Mouse (Mus musculus): ENCODE measurements around the gene Smyd2. TPM values are rescaled to one million over a fixed set of nuclear protein-coding genes. Genes with fewer than 3 reads are reported as not detected.

Smyd2 gene
- polyA plus RNA-seq, 1 experiment from 2014 or later = 59.0 TPM

DNA sequence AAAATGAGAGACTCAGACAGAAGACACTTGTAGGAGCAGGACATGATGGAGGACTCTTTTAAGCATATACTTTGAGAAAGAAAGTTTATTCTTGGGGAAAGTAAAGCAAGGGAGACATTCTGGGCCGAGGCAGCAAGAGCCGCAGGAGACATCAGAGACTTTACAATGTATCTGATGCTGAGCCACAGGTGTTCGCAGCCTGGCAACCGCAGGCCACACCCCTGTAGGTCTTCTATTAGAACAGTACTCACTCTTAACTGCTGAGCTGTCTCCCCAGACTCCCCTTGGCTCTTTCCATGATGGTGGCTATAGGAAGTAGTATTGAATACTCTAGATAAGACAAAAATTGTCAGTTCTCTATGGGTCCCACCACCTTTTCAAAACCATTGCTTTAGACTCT is 7.7 kb upstream of the Smyd2 start:
- H3K36me3 ChIP-seq (replicated peaks) = no peaks in the 10 kb centered on the region
- 71% methylated on average over 4 of the region's 4 CpGs for WGBS
- H3K27ac ChIP-seq = no peak overlapping the region
- no peak for DNase-seq (ENCODE audit: extremely low spot score, low spot score)
- no peak overlapping the region for H3K4me3 ChIP-seq
- H3K9me3 ChIP-seq = no peaks in the 10 kb centered on the region
- H3K4me1 ChIP-seq = peaks cover 32% of the 10 kb centered on the region
- H3K27me3 ChIP-seq (ENCODE audit: poor library complexity, severe bottlenecking) = peaks cover 23% of the 10 kb centered on the region

DNA sequence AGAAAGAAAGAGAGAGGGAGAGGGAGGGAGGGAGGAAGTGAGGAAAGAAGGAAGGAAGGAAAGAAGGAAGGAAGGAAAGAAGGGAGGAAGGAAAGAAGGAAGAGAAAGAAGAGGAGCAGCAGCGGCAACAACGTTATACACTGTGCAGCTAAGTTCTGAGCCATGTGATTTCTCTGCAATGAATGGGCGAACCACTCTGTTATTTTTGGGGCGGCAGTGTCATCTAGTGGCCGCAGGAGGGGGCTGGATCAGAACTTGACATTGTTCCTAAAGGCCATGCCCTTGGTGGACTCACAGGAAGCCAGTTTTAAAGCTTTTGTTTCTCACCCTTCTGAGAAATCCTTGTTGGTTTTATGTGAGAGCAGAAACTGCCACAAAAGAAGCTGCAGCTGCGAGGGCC is 5.5 kb upstream of the Smyd2 start:
- H3K4me3 ChIP-seq = no peak overlapping the region
- H3K36me3 ChIP-seq (replicated peaks) = no peaks in the 10 kb centered on the region
- 13% methylated on average over 6 of the region's 6 CpGs for WGBS
- no peaks in the 10 kb centered on the region for H3K9me3 ChIP-seq
- peak overlapping the region; percentile 66; the same call in 1 of the 2 replicates for H3K27ac ChIP-seq
- peak; percentile 61 for DNase-seq (ENCODE audit: extremely low spot score, low spot score)
- H3K4me1 ChIP-seq = peaks cover 25% of the 10 kb centered on the region
- H3K27me3 ChIP-seq (ENCODE audit: poor library complexity, severe bottlenecking) = peaks cover 45% of the 10 kb centered on the region

DNA sequence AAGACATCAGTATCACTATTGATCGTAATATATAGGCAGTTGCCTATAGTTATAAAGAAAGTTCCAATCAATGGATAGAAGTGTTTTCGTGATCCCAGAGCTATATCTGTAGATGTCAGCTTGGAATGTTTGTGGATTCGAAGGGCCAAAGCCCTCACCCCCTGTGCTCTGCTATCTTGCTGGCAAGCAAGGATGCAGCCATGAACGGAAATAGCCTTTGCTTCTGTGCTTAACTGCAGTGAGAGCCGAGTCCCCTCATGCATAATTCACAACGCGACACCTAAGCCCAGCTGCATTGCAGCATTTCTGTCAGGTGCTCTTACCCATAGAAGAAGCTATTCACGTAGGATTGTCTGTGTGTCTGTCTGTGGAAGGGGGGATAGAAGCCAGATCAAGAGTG is 4.1 kb upstream of the Smyd2 start:
- 76% methylated on average over 8 of the region's 8 CpGs for WGBS
- Histone ChIP-seq H3K9me3 (no peaks in the 10 kb centered on the region), H3K27me3 (ENCODE audit: poor library complexity, severe bottlenecking) (peaks cover 49% of the 10 kb centered on the region), H3K36me3 (replicated peaks) (no peaks in the 10 kb centered on the region), H3K4me1 (peaks cover 32% of the 10 kb centered on the region), H3K27ac (no peak overlapping the region), H3K4me3 (no peak overlapping the region)
- no peak for DNase-seq (ENCODE audit: extremely low spot score, low spot score)

DNA sequence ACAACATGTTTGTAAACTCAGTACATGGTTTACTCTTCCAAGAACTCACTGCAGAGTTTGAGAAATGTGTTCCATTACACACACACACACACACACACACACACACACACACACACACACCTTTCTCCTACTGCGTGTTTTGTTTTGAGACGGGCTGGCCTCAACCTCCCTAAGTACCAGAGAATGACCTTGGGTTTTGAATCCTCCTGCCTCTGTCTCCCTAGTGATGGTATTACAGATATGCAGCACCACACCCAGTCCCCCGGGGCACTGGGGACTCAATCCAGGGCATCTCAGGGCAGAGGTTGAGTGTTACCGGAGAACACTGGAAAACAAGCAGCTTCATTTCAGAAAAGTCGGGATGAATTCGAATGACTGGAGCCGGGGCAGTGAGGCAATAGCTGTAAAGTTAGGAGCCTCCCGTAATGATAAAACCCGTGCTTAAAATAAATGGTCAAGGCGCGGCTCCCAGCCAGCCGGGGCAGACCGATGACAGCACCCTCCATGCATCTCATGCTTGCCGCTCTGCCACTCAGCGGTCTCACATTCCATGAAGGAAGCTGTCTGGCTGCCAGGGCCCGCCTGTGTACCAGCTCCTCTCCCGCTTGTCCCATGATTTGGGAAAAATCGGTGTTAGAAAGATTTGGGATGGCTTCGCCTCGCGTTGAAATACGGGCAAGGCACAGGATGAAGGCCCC is 1.9 kb upstream of the Smyd2 start:
- H3K36me3 ChIP-seq (replicated peaks) = no peaks in the 10 kb centered on the region
- H3K27me3 ChIP-seq (ENCODE audit: poor library complexity, severe bottlenecking) = peaks cover 64% of the 10 kb centered on the region
- H3K4me1 ChIP-seq = peaks cover 46% of the 10 kb centered on the region
- no peak for DNase-seq (ENCODE audit: extremely low spot score, low spot score)
- WGBS = 79% methylated on average over 22 of the region's 22 CpGs
- no peak overlapping the region for H3K27ac ChIP-seq
- H3K4me3 ChIP-seq = no peak overlapping the region
- H3K9me3 ChIP-seq = no peaks in the 10 kb centered on the region

DNA sequence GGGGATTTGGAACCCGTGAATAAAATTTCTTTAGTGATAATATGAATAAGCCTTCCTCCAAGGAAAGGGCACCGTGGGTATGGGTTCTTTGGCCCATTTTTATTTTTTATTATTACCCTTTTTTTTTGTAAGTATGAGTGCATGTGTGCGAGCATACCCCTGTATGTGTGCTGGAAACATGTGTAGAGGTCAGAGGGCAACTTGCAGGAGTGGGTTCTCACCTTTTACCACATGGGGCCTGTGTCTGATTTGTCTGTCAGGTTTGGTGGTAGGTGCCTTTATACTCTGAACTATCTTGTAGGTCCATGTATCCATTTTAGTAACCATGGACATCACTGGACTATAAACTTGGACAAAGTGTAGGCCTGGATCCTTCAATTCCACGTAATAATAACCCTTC is 994 bp upstream of the Smyd2 start:
- DNase-seq (ENCODE audit: extremely low spot score, low spot score) = no peak
- Histone ChIP-seq H3K9me3 (no peaks in the 10 kb centered on the region), H3K4me3 (no peak overlapping the region), H3K36me3 (replicated peaks) (no peaks in the 10 kb centered on the region), H3K27me3 (ENCODE audit: poor library complexity, severe bottlenecking) (peaks cover 72% of the 10 kb centered on the region), H3K4me1 (peaks cover 54% of the 10 kb centered on the region), H3K27ac (no peak overlapping the region)
- WGBS = 71% methylated on average over 4 of the region's 4 CpGs

DNA sequence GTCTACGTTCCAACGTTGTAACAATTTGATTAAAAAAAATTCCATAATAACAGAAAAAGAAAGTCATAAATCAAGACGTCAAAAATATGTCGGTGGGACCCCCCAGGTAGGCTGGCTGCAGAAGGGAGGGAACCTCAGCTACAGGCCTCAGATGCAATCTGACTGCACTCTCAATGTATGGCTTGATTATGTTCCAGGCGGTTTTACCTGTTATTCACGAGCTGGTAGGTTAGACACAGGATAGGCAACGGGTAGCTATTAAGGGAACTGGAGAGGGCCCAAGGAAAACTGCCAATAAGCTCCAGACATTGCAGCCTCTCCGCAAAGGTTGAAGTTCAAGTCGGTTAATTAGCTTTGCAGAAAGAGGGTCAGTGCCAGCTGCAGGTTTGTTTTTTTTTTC is 558 bp upstream of the Smyd2 start:
- Histone ChIP-seq H3K27ac (peak overlapping the region; percentile 93; the same call in 1 of the 2 replicates), H3K36me3 (replicated peaks) (no peaks in the 10 kb centered on the region), H3K9me3 (no peaks in the 10 kb centered on the region), H3K4me1 (peaks cover 54% of the 10 kb centered on the region), H3K27me3 (ENCODE audit: poor library complexity, severe bottlenecking) (peaks cover 77% of the 10 kb centered on the region), H3K4me3 (peak overlapping the region; percentile 89)
- no peak for DNase-seq (ENCODE audit: extremely low spot score, low spot score)
- 18% methylated on average over 9 of the region's 9 CpGs for WGBS

DNA sequence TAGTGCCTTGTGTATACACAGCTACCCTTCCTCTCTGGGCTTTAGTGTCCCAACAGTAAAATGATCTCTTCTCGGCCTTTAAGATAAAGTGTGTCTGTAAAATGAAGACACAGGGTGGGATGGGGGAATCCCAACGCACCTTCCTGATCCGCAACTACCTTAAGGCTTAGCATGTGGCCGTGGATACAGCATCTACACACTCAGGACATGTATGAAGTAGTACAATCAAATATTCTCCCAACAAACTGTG is 670 bp downstream of the Smyd2 start:
- peaks cover 58% of the 10 kb centered on the region for H3K4me1 ChIP-seq
- DNase-seq (ENCODE audit: extremely low spot score, low spot score) = no peak
- H3K27ac ChIP-seq = peak overlapping the region; percentile 93
- peaks cover 84% of the 10 kb centered on the region for H3K27me3 ChIP-seq (ENCODE audit: poor library complexity, severe bottlenecking)
- peak overlapping the region; percentile 89 for H3K4me3 ChIP-seq
- H3K36me3 ChIP-seq (replicated peaks) = no peaks in the 10 kb centered on the region
- H3K9me3 ChIP-seq = no peaks in the 10 kb centered on the region
- 6% methylated on average over 4 of the region's 4 CpGs for WGBS

DNA sequence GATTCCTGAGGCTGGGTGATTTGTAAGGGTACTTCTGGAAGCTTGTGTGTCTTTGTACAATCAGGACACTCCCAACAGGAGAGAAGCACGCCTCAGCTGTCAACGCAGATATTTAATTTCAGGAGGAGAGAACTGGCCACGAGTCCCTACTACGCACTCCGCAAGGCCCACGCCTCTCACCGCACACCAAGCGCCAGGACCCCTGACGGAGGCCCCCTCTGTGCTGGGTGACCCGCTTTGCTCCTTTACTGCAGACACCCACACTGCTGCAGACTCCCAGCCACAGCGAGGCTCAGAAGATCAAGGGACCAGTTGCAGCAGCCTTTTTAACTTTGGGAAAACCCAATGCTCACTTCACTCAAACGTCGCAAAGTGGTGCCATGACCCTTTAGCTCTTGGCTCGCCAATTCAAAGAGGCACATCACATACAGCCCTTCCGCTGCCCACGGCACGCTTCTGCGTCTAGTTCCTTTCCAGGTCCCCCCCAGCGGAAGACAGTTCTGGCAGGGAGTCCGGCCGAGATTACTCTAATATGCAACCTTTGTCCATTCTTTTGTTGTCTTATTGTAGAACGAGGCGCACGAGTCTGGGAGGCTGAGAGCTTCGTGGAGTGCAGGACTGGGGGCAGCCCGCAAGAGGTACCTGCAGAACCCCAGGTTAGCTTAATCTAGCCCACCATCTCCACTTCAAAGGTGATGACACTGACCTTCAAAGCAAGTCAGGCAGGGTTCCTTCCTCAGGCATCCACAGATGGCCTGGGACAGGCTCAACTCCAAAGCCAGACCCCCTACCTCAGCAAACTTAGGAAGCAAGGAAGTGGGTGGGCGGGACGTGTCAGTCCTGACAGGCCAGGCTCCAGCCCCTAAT is 1.2 kb downstream of the Smyd2 start:
- H3K4me3 ChIP-seq = peak overlapping the region; percentile 89
- peaks cover 64% of the 10 kb centered on the region for H3K4me1 ChIP-seq
- no peaks in the 10 kb centered on the region for H3K9me3 ChIP-seq
- DNase-seq (ENCODE audit: extremely low spot score, low spot score) = no peak
- peaks cover 83% of the 10 kb centered on the region for H3K27me3 ChIP-seq (ENCODE audit: poor library complexity, severe bottlenecking)
- WGBS = 55% methylated on average over 28 of the region's 28 CpGs
- H3K36me3 ChIP-seq (replicated peaks) = no peaks in the 10 kb centered on the region
- peak overlapping the region; percentile 93; the same call in 1 of the 2 replicates for H3K27ac ChIP-seq

DNA sequence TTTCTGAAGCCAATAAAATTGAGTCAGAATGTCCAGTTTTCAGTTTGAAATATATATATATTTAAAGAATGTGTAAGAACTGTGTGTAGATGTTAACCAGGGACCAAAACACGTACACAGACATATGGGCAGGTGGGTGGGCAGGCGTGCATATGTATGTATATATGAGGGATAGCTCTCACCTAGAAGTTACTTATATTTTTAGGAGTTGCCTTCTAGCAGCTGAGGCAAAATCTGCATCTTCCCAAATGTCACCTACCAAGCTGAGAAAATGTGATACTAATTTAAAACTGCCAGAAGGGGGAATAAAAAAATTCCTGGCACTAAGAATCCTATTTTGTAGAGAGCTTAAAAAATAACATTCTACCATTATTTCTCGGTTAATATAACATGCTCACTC is 2.4 kb downstream of the Smyd2 start:
- Histone ChIP-seq H3K27ac (no peak overlapping the region), H3K36me3 (replicated peaks) (no peaks in the 10 kb centered on the region), H3K4me3 (no peak overlapping the region), H3K4me1 (peaks cover 74% of the 10 kb centered on the region), H3K9me3 (no peaks in the 10 kb centered on the region), H3K27me3 (ENCODE audit: poor library complexity, severe bottlenecking) (peaks cover 82% of the 10 kb centered on the region)
- WGBS = 86% methylated on average over 3 of the region's 3 CpGs
- no peak for DNase-seq (ENCODE audit: extremely low spot score, low spot score)

DNA sequence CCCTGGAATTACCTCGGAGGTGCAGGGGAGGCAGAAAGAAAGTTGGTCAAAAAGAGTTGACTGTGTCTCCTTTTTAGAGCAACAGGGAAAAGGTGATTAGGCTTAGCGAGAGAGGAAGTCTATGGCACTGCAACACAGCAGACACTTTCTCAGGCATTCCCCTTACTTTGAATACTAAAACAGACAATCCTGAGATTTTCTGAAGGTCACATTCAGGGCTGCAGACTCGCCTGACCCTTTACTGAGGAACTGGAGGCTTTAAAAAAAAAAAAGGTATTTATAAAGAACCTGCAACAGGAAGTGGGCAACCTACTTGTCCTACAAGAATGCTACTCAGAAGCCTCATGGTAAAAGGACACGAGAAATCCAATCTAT is 5.0 kb downstream of the Smyd2 start:
- peaks cover 80% of the 10 kb centered on the region for H3K4me1 ChIP-seq
- H3K27ac ChIP-seq = no peak overlapping the region
- H3K9me3 ChIP-seq = no peaks in the 10 kb centered on the region
- peaks cover 10% of the 10 kb centered on the region for H3K36me3 ChIP-seq (replicated peaks)
- peaks cover 72% of the 10 kb centered on the region for H3K27me3 ChIP-seq (ENCODE audit: poor library complexity, severe bottlenecking)
- no peak overlapping the region for H3K4me3 ChIP-seq
- WGBS = 42% methylated on average over 4 of the region's 4 CpGs
- DNase-seq (ENCODE audit: extremely low spot score, low spot score) = no peak

DNA sequence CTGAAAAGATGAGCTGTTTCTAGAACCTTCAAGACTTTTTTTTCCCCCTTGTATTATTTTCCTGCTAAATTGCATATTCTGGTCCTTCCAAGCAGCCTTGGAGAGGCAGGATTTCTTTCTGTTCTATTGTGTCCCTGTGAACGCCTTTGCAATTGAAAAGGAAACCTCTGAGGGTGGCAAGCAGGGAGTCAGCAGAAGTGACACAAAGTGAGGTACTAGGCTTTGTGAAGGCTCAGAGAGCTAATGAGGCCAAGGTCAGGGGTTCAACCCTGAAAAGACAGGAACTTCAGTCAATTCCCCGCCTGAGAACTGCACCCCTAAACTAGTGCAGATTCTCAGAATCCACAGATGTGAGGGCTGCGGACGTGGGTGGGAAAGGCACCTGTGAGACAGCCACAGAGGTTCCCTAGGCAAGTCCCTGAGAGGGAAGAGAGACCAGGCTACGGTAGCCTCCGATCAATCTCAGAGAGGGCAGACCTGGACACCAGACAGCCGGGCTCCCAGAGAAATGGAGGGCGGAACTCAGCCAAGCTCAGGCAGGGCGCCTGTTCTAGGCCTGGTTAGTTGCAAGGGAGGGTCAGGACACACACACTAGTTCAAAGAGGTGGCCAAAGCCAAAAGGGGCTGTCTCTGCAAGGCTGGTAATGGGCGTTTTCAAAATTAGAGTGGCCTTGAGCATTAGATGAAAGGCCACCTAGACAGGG is 5.6 kb downstream of the Smyd2 start:
- H3K9me3 ChIP-seq = no peaks in the 10 kb centered on the region
- H3K27me3 ChIP-seq (ENCODE audit: poor library complexity, severe bottlenecking) = peaks cover 72% of the 10 kb centered on the region
- peaks cover 10% of the 10 kb centered on the region for H3K36me3 ChIP-seq (replicated peaks)
- 34% methylated on average over 10 of the region's 10 CpGs for WGBS
- H3K27ac ChIP-seq = peak overlapping the region; percentile 65
- H3K4me3 ChIP-seq = no peak overlapping the region
- DNase-seq (ENCODE audit: extremely low spot score, low spot score) = no peak
- peaks cover 75% of the 10 kb centered on the region for H3K4me1 ChIP-seq

DNA sequence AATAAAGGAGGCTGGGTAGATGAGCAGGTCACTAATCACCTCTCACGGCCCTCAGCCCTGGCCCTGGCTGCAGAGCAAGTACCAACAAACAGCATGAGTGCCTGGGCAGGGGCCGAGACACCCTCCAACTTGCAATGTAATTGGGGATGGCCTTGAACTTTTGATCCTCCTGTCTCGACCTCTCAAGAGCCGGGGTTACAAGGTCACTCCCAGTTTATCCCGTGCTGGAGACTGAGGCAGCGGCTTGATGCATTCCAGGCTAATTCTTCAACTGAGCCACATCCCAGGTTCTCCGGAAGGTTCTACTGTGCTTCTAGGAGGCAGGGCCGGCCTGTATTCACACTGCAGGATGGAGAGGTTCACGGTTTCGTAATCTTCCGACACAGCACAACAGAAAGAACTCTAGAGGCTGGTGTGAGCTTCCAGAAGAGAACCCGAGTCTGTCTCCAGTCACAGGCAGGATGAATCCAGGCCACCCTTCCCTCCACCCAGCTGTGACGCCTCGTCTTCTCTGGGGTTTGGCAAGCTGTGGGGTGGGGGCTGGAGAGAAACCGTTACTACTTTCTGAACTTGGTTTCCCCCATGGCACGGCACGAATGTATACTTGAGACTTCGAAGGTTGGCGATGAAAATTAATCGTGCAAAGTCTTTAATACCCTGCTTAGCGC is 8.9 kb downstream of the Smyd2 start:
- DNase-seq (ENCODE audit: extremely low spot score, low spot score) = no peak
- Histone ChIP-seq H3K9me3 (no peaks in the 10 kb centered on the region), H3K36me3 (replicated peaks) (peaks cover 16% of the 10 kb centered on the region), H3K4me1 (peaks cover 69% of the 10 kb centered on the region), H3K4me3 (no peak overlapping the region), H3K27ac (no peak overlapping the region), H3K27me3 (ENCODE audit: poor library complexity, severe bottlenecking) (peaks cover 39% of the 10 kb centered on the region)
- WGBS = 89% methylated on average over 21 of the region's 21 CpGs

Data from forebrain, embryonic 10.5 days (tissue).